Mouse (Mus musculus): ENCODE measurements at regions not wholly inside any gene's neighbourhood (a gene's known extent, or its start where the extent isn't known, plus 50 kb on each side); places are given as distances from the start of the nearest gene placed in this dataset.

DNA sequence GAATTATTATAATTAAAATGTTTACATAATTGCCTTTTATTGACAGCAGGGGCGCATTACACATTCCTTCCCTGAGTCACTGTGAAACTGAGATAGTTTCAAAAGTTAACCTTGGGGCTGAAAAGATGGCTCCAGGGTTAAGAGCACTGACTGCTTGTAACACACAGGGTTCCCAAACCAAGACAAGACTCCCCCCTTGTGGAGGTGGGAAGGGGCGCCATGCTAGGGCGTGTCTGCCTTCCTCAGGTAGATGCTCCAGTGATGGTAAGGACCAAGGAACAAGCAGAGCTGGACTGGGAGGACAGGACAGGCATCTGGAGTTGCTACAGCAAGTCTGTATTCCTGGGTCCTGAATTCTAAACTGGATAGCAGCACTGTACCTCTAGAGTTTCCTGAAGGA is 351.9 kb downstream of the Tbc1d22a start:
- in situ Hi-C loops (cut with MboI, MseI): loop anchor here (10.0 kb wide), 1 partner anchor 311 kb away; no protein-coding TSS in a partner anchor

DNA sequence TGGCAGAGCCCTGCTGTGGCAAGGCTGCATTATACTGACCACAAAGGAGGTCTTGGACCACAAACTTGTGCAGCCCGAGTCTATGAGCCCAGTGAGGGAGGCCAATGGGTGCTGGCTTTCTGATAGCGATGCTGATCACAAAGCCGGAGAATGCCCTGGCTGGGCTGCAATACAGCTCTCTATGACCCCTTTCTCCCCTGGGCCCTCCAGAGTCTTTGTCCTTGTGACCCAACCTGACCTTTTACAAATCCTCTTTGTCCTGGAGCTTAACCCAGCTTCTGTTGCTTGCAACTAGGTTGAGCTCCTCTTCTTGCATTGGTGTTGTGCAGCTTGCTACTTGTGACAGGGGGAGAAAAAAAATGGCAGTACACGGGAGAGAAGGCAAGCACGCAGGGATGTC is 360.1 kb downstream of the Tbc1d22a start:
- in situ Hi-C loops (cut with MboI, MseI): no loop called here

DNA sequence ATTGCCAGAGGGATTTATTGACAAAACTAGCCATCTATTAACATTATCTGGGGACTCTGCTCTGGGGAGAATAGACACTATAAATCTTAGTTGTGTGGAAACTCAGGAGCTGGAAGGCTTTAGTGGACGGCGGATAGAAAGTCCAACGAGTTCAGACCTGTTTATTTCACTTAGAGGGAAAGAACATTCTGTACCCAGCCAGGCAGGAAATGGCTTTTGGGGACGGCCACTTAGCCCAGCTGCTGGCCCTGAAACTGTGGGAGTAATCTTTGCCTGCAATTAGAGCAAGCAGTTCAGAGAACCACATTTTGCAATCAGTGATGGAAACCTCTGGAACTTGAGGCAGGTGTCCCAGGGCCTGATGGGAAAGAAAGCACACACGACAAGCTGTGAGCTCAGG is 362.4 kb downstream of the Tbc1d22a start:
- in situ Hi-C loops (cut with MboI, MseI): no loop called here

DNA sequence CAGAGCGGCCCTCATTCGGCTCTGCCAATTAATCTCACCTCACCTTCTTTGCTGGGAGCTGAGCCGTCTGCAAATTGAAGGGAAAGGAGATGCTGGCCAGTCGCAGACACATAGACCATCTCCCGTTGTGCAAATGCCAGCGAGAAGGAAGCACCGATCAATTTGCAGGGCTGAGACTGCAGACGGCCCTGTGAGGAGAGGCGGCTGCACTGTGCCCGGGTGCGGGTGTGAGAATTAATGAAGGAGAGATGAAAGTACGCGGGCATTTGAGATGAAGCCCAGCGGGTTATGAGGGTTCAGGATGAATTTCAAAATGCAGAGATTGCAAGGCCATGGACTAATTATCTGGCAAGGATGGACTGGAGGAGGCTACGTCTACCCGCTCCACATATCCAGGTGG is 364.4 kb downstream of the Tbc1d22a start:
- in situ Hi-C loops (cut with MboI, MseI): no loop called here

DNA sequence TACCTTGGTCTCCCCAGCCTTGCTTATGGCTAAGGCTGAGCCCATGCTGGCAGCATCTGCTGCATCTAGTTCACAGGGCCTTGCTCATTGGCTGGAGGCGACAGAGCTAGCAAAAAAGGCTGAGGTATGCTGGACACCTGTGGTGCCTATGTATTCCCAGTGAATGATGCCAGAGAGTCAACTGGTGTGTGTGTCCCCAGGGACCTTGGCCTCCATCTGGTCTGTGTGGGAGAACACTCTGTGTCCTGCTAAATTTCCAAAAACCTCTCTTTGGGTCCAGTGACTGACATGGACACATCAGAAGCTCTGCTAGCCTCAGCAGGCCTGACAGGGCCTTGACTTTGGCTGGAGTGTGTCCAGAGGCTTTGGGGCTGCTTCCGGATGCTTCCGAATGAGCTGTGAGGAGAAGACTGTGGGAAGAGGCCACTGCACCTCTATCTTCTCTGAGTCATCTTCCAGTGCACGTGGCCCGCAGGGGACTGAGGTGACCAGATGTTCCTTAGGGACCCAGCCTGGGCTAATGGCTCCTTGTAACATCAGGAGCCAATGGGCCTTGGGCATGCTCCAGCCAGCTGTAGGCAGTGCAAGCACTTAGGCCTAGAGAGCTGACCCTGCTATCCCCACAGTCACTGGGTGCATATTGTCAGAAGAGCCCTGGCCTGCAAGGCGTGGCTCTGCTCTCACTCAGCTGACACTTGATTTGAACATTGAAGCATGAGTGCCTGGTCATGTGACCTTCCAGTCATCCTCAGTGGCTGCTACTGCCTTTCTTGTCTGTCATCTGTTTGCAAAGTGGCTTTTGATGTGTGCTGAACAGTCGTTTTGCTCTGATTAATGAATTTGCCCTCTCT is 368.2 kb downstream of the Tbc1d22a start:
- in situ Hi-C loops (cut with MboI, MseI): no loop called here

DNA sequence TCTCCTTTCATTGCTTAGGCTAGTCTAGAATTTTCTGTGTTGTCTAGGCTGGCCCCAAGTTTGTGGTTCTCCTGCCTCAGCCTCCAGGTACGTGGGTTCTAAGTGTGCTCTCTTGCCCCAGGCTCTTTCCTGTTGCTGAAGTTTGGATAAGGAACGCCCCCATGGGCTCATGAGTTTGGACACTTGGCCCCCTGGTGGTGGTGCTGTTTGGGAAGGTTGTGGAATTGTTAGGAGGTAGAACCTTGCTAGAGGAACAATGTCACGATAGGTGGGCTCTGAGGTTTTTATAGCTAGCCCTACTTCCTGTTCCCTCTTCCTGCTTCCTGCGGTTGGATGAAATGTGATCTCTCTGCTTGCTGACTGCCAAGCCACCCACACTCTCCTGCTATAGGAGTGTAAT is 371.5 kb downstream of the Tbc1d22a start:
- in situ Hi-C loops (cut with MboI, MseI): no loop called here

DNA sequence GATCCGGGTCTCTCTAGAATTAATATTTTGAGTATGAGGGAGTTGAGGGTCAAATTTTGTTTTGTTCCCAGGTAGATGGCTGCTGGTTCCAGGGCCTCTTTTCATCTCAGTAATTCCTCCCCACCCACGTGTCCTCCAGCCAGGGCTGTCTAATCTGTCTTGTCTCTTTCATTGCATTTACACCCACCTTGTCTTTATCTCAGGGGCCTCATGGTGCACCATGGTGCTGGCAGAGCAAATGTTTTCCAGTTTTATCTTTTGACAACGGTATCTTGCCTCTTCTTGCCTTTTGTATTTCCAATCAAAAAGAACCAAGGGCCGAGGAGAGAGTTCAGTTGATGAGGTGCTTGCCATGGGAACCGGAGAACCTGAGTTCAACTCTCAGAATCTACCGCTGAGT is 372.9 kb downstream of the Tbc1d22a start:
- in situ Hi-C loops (cut with MboI, MseI): no loop called here

DNA sequence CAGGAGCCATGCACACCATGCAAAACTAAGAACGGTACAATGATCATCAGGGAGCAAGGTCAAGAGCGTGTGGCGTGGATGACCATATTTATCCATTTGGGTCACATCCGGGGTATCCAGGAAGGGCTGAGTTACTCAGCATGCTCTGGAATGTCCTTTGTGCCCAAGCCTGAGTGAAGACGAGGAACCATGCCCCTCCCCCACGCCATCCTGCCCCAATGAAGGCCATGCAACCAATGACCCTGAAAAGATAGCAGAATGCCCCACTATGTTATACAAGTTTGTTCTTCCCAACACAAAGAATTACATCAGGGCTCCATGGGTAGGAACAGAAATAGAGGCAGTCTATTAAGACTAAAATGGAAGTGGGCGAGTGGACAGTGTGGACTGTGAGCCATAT is 375.8 kb downstream of the Tbc1d22a start:
- in situ Hi-C loops (cut with MboI, MseI): no loop called here

DNA sequence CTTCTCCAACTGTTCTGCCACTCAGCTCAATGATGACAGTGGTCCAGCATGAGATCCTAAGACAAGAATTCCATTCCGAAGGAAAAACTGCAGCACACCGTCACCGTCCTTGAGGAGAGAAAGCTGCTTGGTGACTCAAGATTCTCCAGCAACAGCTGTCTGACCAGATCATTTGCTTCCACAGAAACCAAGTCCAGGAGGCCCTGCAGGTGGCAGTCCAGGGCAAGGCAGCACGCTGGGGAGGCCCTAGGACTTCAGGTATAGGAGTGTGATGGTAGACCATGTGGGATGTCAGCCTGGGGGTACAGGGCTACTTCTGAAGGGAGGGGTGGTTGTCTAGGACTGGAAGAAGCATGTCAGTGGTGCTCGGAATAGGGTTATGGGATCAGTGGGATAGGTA is 376.6 kb downstream of the Tbc1d22a start:
- in situ Hi-C loops (cut with MboI, MseI): no loop called here

DNA sequence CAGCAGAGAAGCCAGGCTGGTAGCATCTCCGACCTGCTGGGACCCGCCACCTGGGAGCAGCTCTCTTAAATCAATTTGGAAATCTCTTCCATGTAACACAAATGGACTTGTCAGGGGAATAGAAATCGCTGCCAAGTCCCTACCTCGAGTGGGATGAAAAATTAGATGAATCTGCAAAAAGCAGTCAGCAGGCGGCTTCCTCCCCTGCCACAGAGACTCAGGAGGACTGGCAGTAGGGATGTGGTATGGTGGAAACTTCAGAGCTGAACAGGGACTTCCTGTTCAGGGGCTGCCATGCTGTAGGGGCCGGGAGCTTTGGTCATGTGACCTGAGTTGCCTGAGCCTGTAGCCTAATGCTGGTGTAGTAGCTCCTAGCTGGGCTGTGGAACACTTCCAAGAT is 379.1 kb downstream of the Tbc1d22a start:
- in situ Hi-C loops (cut with MboI, MseI): no loop called here

DNA sequence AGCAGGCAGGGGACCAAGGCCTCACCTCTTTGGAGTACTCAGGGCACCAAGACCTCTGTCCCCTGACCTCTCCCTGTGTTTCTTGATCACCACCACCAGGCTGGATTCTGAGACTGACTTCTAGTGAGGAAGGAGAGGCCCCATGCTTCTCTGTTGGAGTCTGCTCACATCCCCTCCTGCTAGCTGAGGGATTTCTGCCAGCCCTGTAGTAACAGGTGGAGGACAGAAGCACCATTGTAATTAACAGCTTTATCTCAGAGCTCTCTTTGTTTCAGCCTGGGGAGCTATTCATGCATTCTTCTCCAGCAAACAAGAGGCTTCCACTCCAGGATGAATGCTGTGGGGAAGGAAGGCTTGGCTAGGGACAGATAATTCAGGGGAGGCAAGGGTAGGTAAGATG is 392.2 kb downstream of the Tbc1d22a start:
- in situ Hi-C loops (cut with MboI, MseI): no loop called here

DNA sequence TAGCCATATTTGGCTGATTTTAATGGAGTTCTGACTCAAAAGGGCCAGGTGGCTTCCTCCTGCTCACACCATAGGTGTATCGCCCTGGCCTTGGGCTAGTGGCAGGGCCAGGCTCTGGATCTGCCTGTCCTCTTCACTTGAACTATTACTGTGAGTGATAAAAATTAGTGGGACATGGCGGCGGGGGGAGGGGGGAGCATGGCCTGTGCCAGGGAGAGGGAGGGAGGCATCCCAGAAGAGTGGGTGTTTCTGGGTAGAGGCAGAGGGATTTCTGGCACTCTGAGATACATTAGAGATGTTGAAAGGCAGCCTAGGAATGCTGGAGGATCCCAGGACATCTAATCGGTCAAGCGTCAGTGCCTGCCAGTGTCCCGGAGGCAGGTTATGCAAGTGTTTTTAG is 395.4 kb downstream of the Tbc1d22a start:
- in situ Hi-C loops (cut with MboI, MseI): no loop called here

DNA sequence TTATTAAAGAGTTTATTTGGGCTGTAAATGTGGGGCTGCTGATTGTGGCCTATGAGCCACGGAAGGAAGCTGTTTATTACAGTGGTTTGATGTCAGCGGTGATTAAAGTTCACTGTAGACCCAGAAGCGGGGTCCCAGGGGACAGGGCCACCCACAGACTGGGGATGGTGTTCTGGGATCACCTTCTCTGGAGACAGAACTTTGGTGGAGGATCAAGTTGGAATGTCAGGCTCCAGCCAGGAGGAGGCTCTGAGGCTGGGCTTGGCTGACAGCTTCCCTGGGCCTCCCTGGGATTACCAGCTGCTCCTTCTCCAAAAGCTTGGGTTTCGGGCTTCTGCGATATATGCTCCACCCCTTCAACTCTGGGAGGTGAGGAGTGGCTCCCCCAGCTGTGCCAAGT is 417.1 kb downstream of the Tbc1d22a start:
- in situ Hi-C loops (cut with MboI, MseI): no loop called here

DNA sequence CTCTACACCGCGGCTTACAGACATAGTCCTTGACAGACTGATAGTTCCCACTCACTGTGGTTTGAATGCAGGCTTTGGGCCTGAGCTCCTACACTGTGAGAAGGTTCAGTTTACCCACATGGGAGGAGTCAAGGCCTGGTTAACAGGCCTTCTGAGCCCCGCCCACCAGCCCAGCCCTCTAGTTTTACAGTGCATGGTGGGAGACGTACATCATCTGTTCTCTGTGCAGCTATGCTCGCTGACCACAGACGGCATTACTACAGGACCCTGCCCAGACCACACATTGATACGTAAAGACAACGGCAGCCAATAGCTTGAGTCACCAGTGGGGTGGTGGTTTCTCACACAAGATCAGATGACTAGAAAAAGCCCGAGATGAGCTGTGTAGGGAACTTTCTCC is 431.0 kb downstream of the Tbc1d22a start:
- in situ Hi-C loops (cut with MboI, MseI): no loop called here

DNA sequence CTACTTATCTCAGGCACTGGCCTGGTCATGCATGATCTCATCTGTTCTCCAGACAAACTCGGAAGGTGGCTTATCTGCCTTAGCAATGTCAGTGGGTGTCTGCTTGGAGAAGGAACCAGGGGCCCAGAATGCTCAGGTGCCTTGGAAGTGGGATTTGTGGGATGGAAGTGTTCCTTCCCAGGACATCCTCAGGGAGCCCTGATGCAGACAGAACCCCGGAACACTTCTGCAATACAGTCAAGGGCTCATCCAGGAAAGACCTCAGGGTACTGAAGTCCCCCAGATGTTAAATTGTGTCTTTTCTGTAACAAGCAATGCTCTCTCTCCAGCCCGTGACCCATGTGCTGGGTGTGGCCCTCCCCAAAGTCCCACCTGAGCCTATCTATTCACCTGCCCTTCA is 433.9 kb downstream of the Tbc1d22a start:
- in situ Hi-C loops (cut with MboI, MseI): no loop called here

DNA sequence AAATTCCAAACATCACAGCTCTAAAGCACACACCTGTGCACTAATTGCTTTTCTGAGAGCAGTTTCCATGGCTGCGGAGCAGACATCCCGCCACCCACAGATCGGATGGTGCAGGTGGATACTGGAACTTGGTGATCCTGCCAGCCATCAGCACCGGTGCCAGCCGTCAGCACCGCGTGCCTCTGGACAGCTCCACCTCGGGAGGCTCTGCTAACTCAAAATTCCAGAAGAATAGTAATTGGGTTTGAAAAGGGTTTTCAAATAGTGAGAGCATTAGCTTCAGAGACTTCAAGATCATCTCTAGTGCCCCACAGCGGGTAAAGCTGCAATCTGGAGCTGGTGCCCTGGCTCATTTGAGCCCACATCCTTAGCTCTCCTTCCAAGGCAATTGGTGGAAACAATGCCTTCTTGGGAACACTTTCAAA is 458.8 kb downstream of the Tbc1d22a start:
- in situ Hi-C loops (cut with MboI, MseI): no loop called here

DNA sequence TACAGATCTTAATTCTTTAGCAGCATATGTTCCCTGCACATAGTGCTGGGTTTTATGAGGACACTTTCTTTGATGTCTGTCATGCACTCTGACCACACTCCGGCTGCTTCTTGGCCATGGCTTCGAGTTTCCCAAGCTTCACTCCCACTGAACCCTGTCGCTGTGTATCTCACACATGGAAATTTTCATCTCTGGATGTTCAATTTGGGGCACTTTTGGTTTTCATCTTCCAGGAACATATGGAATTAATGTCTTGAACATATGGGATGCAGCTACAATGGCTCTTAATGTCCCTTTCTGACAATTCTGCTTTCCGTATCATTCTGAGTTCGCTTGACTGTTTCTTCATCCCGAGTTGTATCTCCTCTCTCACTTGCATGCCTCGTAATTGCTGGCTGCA is 462.8 kb downstream of the Tbc1d22a start:
- in situ Hi-C loops (cut with MboI, MseI): no loop called here

DNA sequence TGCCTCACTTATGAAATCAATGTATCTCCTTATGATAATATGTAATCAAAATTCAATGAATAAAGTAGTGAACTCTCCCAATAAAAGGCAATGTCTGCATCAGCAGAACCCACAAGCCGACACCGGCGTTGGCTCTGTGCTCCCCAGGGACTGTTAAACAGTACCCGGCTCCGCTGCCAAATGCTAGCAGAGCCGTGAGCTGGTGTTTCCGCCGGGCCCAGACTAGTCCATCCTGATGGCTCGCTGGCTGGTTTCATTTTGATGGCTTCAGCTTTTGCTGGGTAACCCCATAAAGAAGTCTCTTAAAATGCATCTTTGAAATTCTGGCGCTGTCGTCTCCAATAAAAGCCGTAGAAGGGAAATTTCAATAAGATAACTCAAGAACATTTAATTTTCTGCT is 468.8 kb downstream of the Tbc1d22a start:
- in situ Hi-C loops (cut with MboI, MseI): no loop called here

DNA sequence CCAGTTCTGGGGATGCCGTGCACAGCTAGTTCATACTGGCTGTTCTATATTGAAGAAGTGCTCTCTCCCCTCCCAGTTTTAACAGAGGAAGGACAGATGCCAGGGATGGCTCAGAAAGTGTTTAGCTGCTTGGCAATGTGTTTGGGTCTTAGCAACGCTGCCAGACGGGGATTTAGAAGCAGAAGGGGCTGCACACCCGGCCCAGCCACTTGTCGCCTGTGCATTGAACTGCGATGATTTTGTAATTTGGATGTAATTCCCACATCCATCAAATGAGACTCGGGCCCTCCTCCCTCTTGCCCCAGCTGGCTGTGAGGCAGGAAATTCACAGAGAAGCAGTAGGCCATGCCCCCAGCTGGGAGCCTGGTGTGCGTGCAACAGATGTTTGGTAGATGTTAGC is 475.4 kb downstream of the Tbc1d22a start:
- in situ Hi-C loops (cut with MboI, MseI): no loop called here

DNA sequence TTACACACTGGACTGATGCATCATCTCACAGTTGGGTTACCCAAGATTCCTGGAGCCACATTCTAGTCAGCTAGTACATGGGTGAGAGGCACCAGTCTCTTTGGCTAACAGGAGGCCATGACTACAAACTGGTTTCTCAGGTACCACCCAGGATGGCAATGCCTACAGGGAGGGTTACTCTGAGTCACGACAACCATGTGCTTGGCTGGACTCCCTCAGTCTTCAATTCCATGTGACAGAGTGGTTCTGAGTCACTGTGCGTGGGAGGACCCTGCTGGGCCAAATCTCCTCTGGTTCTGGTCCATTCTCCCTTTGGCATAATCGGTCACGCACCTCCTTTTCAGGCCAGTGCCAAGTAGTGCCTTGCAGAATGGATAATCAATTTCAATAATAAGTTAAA is 482.5 kb downstream of the Tbc1d22a start:
- in situ Hi-C loops (cut with MboI, MseI): no loop called here

DNA sequence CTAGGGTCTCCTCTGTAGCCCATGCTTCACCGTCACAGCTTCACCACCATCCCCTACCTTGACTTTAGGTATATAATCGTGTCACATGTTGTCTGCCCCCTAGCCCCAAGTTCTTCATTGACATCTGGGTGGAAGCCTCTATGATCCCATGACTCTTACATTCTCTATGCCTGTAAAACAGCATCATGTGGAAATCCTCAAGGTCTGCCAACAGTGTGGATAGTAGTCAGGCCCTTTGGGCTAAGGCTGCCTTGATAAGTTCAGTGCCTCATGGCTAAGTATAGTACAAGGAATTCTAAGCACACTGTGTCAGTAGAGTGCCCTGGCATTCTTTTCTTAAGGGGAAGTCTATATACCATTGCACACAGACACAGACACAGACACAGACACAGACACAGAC is 496.2 kb downstream of the Tbc1d22a start:
- in situ Hi-C loops (cut with MboI, MseI): no loop called here

DNA sequence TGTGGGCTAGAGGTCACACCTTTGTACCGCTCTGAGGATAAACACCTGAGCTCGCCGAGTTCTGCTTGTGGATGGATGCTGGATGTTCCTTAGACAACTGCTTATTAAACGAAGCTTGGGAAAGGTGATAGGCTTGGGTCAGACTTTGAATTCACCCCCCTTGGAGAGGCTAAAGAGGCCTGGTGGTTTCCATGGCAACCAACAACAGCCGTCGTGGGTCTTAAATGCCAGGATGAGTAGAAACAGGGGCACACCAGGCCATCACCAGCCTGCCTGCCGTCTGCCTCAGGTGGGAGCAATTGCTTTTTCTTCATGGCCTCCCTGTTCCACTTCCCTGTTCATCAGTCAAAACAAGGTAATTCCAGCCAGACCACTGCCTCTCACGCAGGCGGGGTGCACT is 504.1 kb downstream of the Tbc1d22a start:
- in situ Hi-C loops (cut with MboI, MseI): no loop called here

DNA sequence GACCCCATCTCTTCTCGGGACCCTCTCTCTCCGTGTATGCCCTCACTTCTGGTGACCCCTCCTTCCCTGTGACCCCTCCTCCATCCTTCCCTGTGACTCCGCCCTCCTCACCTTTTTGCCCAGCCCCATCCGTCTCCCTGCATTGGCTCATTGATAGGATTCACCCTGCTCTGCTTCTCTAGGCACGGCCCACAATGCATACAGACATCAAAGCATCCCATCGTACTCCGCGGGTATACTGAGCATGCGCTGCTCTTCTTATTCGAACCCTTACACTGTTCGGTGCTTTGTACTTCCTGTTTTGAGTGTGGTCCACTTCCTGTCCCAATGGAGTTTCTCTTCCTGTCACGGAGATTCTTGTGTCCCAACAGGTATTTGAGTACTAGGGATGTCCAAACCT is 504.8 kb downstream of the Tbc1d22a start:
- in situ Hi-C loops (cut with MboI, MseI): no loop called here

DNA sequence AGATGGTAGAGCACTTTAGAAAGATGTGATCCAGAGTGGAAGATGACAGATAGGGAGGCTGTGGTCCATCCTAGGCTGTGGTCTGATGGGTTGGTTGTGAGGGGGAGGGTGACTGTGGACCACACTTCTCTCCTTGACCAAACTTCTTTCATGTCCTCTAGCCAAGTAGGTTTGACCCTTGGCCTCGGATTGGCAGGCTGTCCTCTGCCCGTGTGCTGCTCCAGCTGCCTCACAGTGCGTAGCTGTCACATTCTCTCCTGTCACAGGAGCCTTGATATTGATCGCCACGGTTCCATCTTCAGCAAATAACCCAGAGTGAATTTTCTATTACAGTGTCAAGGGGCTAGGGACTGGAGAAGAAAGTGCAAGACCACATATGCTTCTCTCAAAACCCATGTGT is 506.9 kb downstream of the Tbc1d22a start:
- in situ Hi-C loops (cut with MboI, MseI): no loop called here

Data from regulatory T cell (primary cell).